30 mouse cellular contexts compared by ENCODE assay signal in the genomic region with DNA sequence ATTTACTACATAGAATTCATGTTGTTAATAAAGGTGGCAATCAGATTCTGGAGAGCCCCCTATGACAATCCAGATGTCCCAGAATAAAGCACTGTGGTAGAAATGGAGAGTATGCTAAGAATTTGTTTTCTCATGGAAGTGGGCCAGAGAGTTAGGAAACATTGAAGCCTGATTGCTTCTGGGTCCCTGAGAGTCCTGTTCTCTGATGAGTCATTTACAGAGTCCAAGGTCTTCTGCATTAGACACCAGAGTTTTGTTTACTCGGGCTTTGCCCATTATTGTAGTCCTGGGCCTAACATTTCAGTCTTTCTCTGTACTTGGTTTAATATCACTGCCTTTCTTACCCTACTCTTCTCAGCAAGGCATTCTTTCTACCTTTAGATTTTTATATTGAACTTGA.
DNase-seq lines count a peak whose midpoint lies in the region; ATAC-seq and TF ChIP-seq lines count a peak whose summit lies in the region.
"Had no signal": no experiment of that assay in that cellular context is flagged by ENCODE, and none has a peak within 500 bp of the region (broad histone marks: within the 10 kb centered on the region; RNA-seq: fewer than 3 reads in every experiment).

No protein-coding gene starts in this region.

- 56% methylated on average over 1 of the region's 1 CpGs for WGBS in kidney, adult 2 months
- 76% methylated on average over 1 of the region's 1 CpGs for WGBS in kidney, embryonic 15.5 days
- 53% methylated on average over 1 of the region's 1 CpGs for WGBS in liver, embryonic 16.5 days (ENCODE audit: insufficient replicate concordance)
- WGBS in intestine, embryonic 16.5 days, result 61% methylated on average over 1 of the region's 1 CpGs

- H3K9ac ChIP-seq in kidney, embryonic 15.5 days, result no peak overlapping the region
- no peak overlapping the region for H3K9ac ChIP-seq in liver, embryonic 16.5 days (ENCODE audit: low read depth, low read length)
- H3K9ac ChIP-seq in intestine, embryonic 16.5 days (ENCODE audit: low read depth, low read length), result no peak overlapping the region
- H3K9ac ChIP-seq: embryonic facial prominence, embryonic 15.5 days; forebrain, embryonic 13.5 days; hindbrain, embryonic 13.5 days; midbrain, embryonic 12.5 days; neural tube, embryonic 12.5 days; stomach, embryonic 15.5 days had no signal

- no peak for TF ChIP-seq POLR2A in kidney, adult 2 months (IDR thresholded peaks at IDR 0.05; ENCODE audit: low read depth, low read length)

- H3K27ac ChIP-seq in kidney, adult 2 months (ENCODE audit: insufficient read depth, low read depth, low read length), result no peak overlapping the region
- H3K27ac ChIP-seq in kidney, embryonic 15.5 days, result no peak overlapping the region
- no peak overlapping the region for H3K27ac ChIP-seq in liver, embryonic 16.5 days (ENCODE audit: low read length)
- H3K27ac ChIP-seq in intestine, embryonic 16.5 days (ENCODE audit: low read length), result no peak overlapping the region
- H3K27ac ChIP-seq: embryonic facial prominence, embryonic 10.5 days; embryonic facial prominence, embryonic 15.5 days; forebrain, embryonic 13.5 days; hindbrain, embryonic 13.5 days; midbrain, embryonic 12.5 days; neural tube, embryonic 12.5 days; stomach, embryonic 15.5 days had no signal

- no peaks in the 10 kb centered on the region for H3K4me1 ChIP-seq in kidney, adult 2 months (ENCODE audit: control insufficient read depth, insufficient read depth, low read length)
- no peaks in the 10 kb centered on the region for H3K4me1 ChIP-seq in kidney, embryonic 15.5 days
- H3K4me1 ChIP-seq in liver, embryonic 16.5 days (ENCODE audit: control insufficient read depth, low read depth, low read length), result no peaks in the 10 kb centered on the region
- no peaks in the 10 kb centered on the region for H3K4me1 ChIP-seq in intestine, embryonic 16.5 days (ENCODE audit: control insufficient read depth, insufficient read depth, low read length)
- H3K4me1 ChIP-seq: embryonic facial prominence, embryonic 10.5 days; embryonic facial prominence, embryonic 15.5 days; forebrain, embryonic 13.5 days; hindbrain, embryonic 13.5 days; megakaryocyte, embryonic 14.5 days; midbrain, embryonic 12.5 days; neural tube, embryonic 12.5 days; stomach, embryonic 15.5 days had no signal

- DNase-seq in adrenal gland, adult (ENCODE audit: inconsistent age in 2 of 2, low spot score in 1 of 2), result peak; percentile 22 to 80
- DNase-seq in adrenal gland, postnatal 25 days, result no peak
- peak; percentile 47 for DNase-seq in kidney, adult 2 months
- no peak for DNase-seq in liver
- DNase-seq in right cerebral cortex, adult 18-20 months, result no peak
- DNase-seq: cerebellum, adult 2 months; cerebellum, postnatal 14 days; gastrocnemius, postnatal 36 days; heart, adult 18-20 months; heart, postnatal 36 days; layer of hippocampus, postnatal 36 days; left cerebral cortex, postnatal 4 days; lung, adult 18-20 months; lung, postnatal 4 days; right cerebral cortex, postnatal 14 days had no signal

- no peak for TF ChIP-seq CTCF in kidney, adult 2 months (conservative IDR thresholded peaks at IDR 0.05; ENCODE audit: insufficient read depth, insufficient read length, low read depth, low read length)

- no peaks in the 10 kb centered on the region for H3K36me3 ChIP-seq in kidney, adult 2 months (ENCODE audit: control insufficient read depth, insufficient read depth, low read length)
- no peaks in the 10 kb centered on the region for H3K36me3 ChIP-seq in kidney, embryonic 15.5 days
- H3K36me3 ChIP-seq in liver, embryonic 16.5 days (ENCODE audit: control insufficient read depth, insufficient read depth), result no peaks in the 10 kb centered on the region
- H3K36me3 ChIP-seq in intestine, embryonic 16.5 days (ENCODE audit: control insufficient read depth, insufficient read depth, low read length), result no peaks in the 10 kb centered on the region
- H3K36me3 ChIP-seq: embryonic facial prominence, embryonic 10.5 days; embryonic facial prominence, embryonic 15.5 days; G1E; hindbrain, embryonic 13.5 days; midbrain, embryonic 12.5 days; neural tube, embryonic 12.5 days; stomach, embryonic 15.5 days had no signal

- no peaks in the 10 kb centered on the region for H3K27me3 ChIP-seq in kidney, adult 2 months (replicated peaks; ENCODE audit: control insufficient read depth, insufficient read depth, low read length)
- no peaks in the 10 kb centered on the region for H3K27me3 ChIP-seq in kidney, embryonic 15.5 days
- no peaks in the 10 kb centered on the region for H3K27me3 ChIP-seq in liver, embryonic 16.5 days (ENCODE audit: control insufficient read depth, insufficient read depth, low read depth, low read length)
- H3K27me3 ChIP-seq in intestine, embryonic 16.5 days (replicated peaks; ENCODE audit: control insufficient read depth, insufficient read depth, low read length), result no peaks in the 10 kb centered on the region
- H3K27me3 ChIP-seq: embryonic facial prominence, embryonic 15.5 days; forebrain, embryonic 13.5 days; hindbrain, embryonic 13.5 days; megakaryocyte, embryonic 14.5 days; midbrain, embryonic 12.5 days; neural tube, embryonic 12.5 days; stomach, embryonic 15.5 days had no signal

- no peak overlapping the region for H3K4me2 ChIP-seq in kidney, embryonic 15.5 days
- no peak overlapping the region for H3K4me2 ChIP-seq in liver, embryonic 16.5 days (ENCODE audit: low read depth, low read length)
- no peak overlapping the region for H3K4me2 ChIP-seq in intestine, embryonic 16.5 days (ENCODE audit: low read depth, low read length)
- H3K4me2 ChIP-seq: embryonic facial prominence, embryonic 15.5 days; forebrain, embryonic 13.5 days; heart, embryonic 11.5 days; hindbrain, embryonic 13.5 days; midbrain, embryonic 12.5 days; neural tube, embryonic 12.5 days; stomach, embryonic 15.5 days had no signal

- H3K9me3 ChIP-seq in kidney, embryonic 15.5 days (replicated peaks), result no peaks in the 10 kb centered on the region
- no peaks in the 10 kb centered on the region for H3K9me3 ChIP-seq in liver, embryonic 16.5 days (replicated peaks; ENCODE audit: control insufficient read depth, low read length)
- no peaks in the 10 kb centered on the region for H3K9me3 ChIP-seq in intestine, embryonic 16.5 days (ENCODE audit: control insufficient read depth, low read length)
- H3K9me3 ChIP-seq: embryonic facial prominence, embryonic 10.5 days; embryonic facial prominence, embryonic 15.5 days; forebrain, embryonic 13.5 days; hindbrain, embryonic 13.5 days; megakaryocyte, embryonic 14.5 days; midbrain, embryonic 12.5 days; neural tube, embryonic 12.5 days; stomach, embryonic 15.5 days had no signal

- ATAC-seq in kidney, embryonic 15.5 days (replicated peaks; ENCODE audit: low FRiP score), result no peak
- ATAC-seq in liver, embryonic 16.5 days (ENCODE audit: low read depth), result peak; percentile 68; the same call in 1 of the 2 replicates
- peak; percentile 75; the same call in 1 of the 2 replicates for ATAC-seq in intestine, embryonic 16.5 days
- ATAC-seq: forebrain, embryonic 13.5 days; lung, postnatal 0 days had no signal

- H3K4me3 ChIP-seq in kidney, adult 2 months (ENCODE audit: insufficient read depth, low read depth, low read length), result no peak overlapping the region
- H3K4me3 ChIP-seq in kidney, embryonic 15.5 days (replicated peaks), result no peak overlapping the region
- no peak overlapping the region for H3K4me3 ChIP-seq in liver, embryonic 16.5 days (ENCODE audit: low read depth, low read length)
- H3K4me3 ChIP-seq in intestine, embryonic 16.5 days (ENCODE audit: low read length), result no peak overlapping the region
- H3K4me3 ChIP-seq: embryonic facial prominence, embryonic 10.5 days; embryonic facial prominence, embryonic 15.5 days; forebrain, embryonic 13.5 days; hindbrain, embryonic 13.5 days; megakaryocyte, embryonic 14.5 days; midbrain, embryonic 12.5 days; myocyte; neural tube, embryonic 12.5 days; stomach, embryonic 15.5 days had no signal

Comparison
In these comparisons a context has a peak if more than half of its experiments do, and no peak if none do; other contexts are left out.
1. DNase-seq: peak in adrenal gland, adult (2 of 2) and kidney, adult 2 months (single experiment); none in adrenal gland, postnatal 25 days (single experiment), liver (single experiment) and right cerebral cortex, adult 18-20 months (single experiment).